Mouse (Mus musculus) heart, postnatal 0 days (tissue): ENCODE measurements around the gene Evi5.

ENCODE experiments used
- CTCF ChIP-seq: IDR thresholded peaks from 2 replicates; pipeline ENCODE4 v1.5.1; 2016; ENCODE audit warnings: antibody characterized with exemption, control low read depth, low read depth
- EP300 ChIP-seq: IDR thresholded peaks from 2 replicates; pipeline ENCODE4 v1.6.1; 2016; ENCODE audit warnings: antibody characterized with exemption, low read depth

- TF ChIP-seq CTCF (peak; percentile 100), EP300 (0 out of 2 replicates have a peak, but pooled peaks have one; percentile 51)
Observed at GRCm38 (mm10) chr5:107900206-107901013, 25.5 kb upstream of the Evi5 start, which contains the start of gene Rpl5.
